Mouse (Mus musculus) ES-E14 (cell line): Measurements from ENCODE around the gene Clic4. TPM values are rescaled to one million over a fixed set of nuclear protein-coding genes. Genes with fewer than 3 reads are reported as not detected.

Source experiments
- DNase-seq: peaks from one replicate; pipeline ENCODE4 v3.0.0-alpha.2; 2013; ENCODE audit warnings: low read depth, low spot score
- H3K27ac ChIP-seq: 2 replicates; pipeline ENCODE4 v1.5.1; 2012; ENCODE audit warnings: low read depth, mild to moderate bottlenecking, low read length, moderate library complexity, mixed read lengths; ENCODE audit not compliant: poor library complexity, insufficient read depth, severe bottlenecking
- H3K36me3 ChIP-seq: 2 replicates; pipeline ENCODE4 v1.6.1; 2012; ENCODE audit warnings: mild to moderate bottlenecking, low read length, moderate library complexity, mixed read lengths; ENCODE audit not compliant: control insufficient read depth, poor library complexity, insufficient read depth, severe bottlenecking
- H3K4me1 ChIP-seq, 2 experiments: fragments of 150-350 bp in 1 of 2; sonication (generic) in 1 of 2; 2 replicates each; pipeline ENCODE4 v1.6.1; 2012; ENCODE audit warnings: low read length in 2 of 2, mild to moderate bottlenecking in 1 of 2, mixed read lengths in 1 of 2; ENCODE audit not compliant: control insufficient read depth in 2 of 2, insufficient read depth in 2 of 2, poor library complexity in 1 of 2
- H3K4me3 ChIP-seq, 2 experiments: fragments of 150-350 bp in 1 of 2; sonication (generic) in 1 of 2; 2 replicates each; pipeline ENCODE4 v1.5.1; 2012; ENCODE audit warnings: low read length in 2 of 2, low read depth in 1 of 2, mild to moderate bottlenecking in 1 of 2, mixed read lengths in 1 of 2; ENCODE audit not compliant: insufficient read depth in 1 of 2, poor library complexity in 1 of 2, severe bottlenecking in 1 of 2
- H3K9ac ChIP-seq: 2 replicates; pipeline ENCODE4 v1.6.1; 2012; ENCODE audit warnings: low read depth, mild to moderate bottlenecking, low read length, mixed read lengths; ENCODE audit not compliant: poor library complexity, insufficient read depth, severe bottlenecking
- H3K9me3 ChIP-seq: fragments of 150-350 bp; sonication (generic); 2 replicates; pipeline ENCODE4 v1.6.1; 2012; ENCODE audit warnings: low read depth, mild to moderate bottlenecking, low read length; ENCODE audit not compliant: control insufficient read depth, insufficient read depth
- CHD2 ChIP-seq: IDR thresholded peaks from 2 replicates; pipeline ENCODE4 v1.6.1; 2014; ENCODE audit warnings: mild to moderate bottlenecking, low read depth, low read length, inconsistent platforms
- HCFC1 ChIP-seq: IDR thresholded peaks from 2 replicates; pipeline ENCODE4 v1.6.1; 2012; ENCODE audit warnings: low read length, inconsistent platforms, borderline replicate concordance; ENCODE audit not compliant: insufficient read depth
- MAFK ChIP-seq: IDR thresholded peaks from 2 replicates; pipeline ENCODE4 v1.6.1; 2014; ENCODE audit warnings: mild to moderate bottlenecking, low read depth, low read length, inconsistent platforms; ENCODE audit not compliant: insufficient read depth
- ZC3H11A ChIP-seq: IDR thresholded peaks from 2 replicates; pipeline ENCODE4 v1.6.1; 2012; ENCODE audit warnings: low read depth, mild to moderate bottlenecking, inconsistent platforms, low read length, borderline replicate concordance
- ZNF384 ChIP-seq: IDR thresholded peaks from 2 replicates; pipeline ENCODE4 v1.6.1; 2012; ENCODE audit warnings: low read depth, low read length, inconsistent platforms
- in situ Hi-C, 2 experiments: fragments of 600-800 bp; cut with MboI; formaldehyde crosslinking; loops; one replicate each; pipeline ENCODE4 v1.15.1; 2025; ENCODE audit warnings: low sequenced_read_pairs in 2 of 2, inconsistent platforms in 1 of 2; ENCODE audit not compliant: unreplicated experiment in 2 of 2
- total RNA-seq: library from RNA; depleted of rRNA; stranded (reverse); fragments of 300-350 nt; gene quantifications from 2 replicates; pipeline ENCODE4 v1.2.3, GENCODE M21; 2012

Gene Clic4
- total RNA-seq, 1 experiment, result 69.3 TPM

DNA sequence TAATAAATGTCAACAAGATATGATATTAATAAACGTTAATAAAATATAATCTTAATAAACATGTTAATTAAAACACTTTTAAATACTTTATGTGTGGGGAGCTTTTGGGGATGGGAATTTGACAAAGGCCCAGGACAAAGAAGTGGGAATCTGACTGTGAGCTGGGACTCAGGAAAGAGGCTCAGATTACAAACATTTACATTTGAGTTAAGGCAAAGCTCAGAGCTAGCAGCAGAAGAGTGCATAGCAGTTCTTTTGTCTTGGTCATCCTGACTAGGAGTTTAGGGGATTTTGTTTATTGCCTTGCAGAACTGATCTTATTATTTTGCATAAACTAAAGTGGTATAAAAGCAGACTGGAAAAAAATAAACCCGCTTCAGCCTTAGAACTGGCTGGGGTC lies 20.8 kb downstream of the Clic4 start:
- no peak for DNase-seq
- TF ChIP-seq ZNF384 (no peak), CHD2 (no peak), ZC3H11A (no peak), HCFC1 (no peak)
- peak overlapping the region; percentile 22; the same call in 1 of the 2 replicates for H3K27ac ChIP-seq
- no peaks in the 10 kb centered on the region for H3K9me3 ChIP-seq
- peaks cover 19 to 35% of the 10 kb centered on the region in 2 experiments for H3K4me1 ChIP-seq
- in situ Hi-C loops, result no loop called here
- H3K4me3 ChIP-seq, result no peak overlapping the region
- H3K9ac ChIP-seq, result no peak overlapping the region
- no peaks in the 10 kb centered on the region for H3K36me3 ChIP-seq

DNA sequence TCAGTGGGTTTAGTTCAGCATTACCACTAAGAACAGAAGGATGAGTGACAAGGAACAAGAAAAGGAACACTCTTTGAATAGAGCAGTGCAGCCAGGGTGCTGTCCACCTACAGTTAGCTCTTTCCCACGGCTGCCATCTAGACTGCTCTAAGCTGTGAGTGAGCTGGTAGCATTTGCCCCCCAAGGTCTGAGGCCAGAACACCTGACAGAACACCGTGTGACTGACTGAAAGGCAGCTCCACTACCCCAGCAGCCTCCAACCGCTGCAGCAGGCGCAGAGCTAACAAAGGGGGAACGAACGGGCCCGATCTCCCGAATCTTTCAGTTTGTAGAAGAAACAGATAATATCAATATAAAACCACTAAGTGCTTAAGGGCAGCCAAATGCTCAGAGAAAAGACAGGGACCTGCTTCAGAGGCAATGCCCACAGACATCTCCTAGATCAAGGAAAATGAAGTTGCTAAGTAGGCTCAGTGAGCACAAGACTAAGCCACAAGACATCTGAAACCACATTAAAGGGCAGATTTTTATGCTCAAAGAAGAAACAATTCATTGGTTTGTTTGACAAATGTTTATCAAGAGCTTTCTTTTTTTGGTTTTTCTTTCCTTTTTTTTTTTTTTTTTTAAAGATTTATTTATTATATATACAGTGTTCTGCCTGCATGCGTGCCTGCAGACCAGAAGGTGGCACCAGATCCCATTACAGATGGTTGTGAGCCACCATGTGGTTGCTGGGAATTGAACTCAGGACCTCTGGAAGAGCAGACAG lies 24.2 kb downstream of the Clic4 start:
- Histone ChIP-seq H3K4me1 (peaks cover 24 to 26% of the 10 kb centered on the region in 2 experiments), H3K9ac (no peak overlapping the region), H3K36me3 (no peaks in the 10 kb centered on the region), H3K9me3 (no peaks in the 10 kb centered on the region), H3K4me3 (no peak overlapping the region), H3K27ac (no peak overlapping the region)
- in situ Hi-C loops, result no loop called here
- no peak for TF ChIP-seq ZC3H11A
- peak; percentile 57; the same call in 1 of the 2 replicates for TF ChIP-seq ZNF384
- TF ChIP-seq MAFK, result no peak
- no peak for TF ChIP-seq HCFC1
- TF ChIP-seq CHD2, result no peak
- DNase-seq, result no peak

DNA sequence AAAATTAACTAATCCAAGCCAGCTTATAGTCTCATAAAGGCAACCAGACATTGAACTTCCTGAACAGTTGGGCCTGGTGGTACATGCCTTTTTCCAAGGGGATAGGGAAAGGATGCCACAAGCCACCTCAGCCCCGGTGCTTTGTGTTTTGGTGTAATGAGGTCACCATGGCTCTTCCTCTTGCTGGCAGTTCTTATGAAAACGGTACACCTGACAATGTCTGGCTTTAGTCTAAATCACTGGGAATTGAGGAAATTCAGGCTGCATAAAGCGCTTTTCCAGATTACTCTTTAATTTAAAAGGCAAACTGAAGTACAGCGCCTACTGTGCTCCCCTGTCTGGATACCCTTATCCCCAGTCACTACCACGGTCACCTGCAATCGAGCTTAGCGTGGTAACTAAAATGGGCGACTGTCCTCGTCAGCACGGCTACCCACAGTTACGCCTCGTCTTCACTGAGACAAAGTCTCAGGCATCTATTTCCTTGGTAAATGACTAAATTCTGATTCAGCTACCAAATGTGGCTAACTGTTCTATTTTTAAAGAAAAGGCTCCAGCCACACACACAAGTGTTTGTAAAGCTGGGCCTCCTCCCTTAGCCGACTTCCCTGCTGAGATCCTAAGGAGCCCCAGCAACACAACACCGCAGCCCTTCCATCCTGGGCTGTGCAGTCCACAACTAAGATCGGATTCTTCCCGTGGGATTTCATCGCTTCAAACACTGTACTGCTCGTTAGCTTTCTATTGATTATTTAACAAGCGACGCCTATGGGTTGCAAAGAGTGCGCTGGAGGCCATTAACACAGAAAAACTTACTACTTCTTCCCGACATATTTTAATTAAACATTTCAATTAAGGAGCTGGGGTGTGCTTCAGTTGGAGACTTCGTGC lies 25.5 kb downstream of the Clic4 start:
- Histone ChIP-seq H3K4me3 (no peak overlapping the region), H3K9me3 (no peaks in the 10 kb centered on the region), H3K9ac (no peak overlapping the region), H3K27ac (no peak overlapping the region; the same call in 1 of the 2 replicates), H3K4me1 (peaks cover 22 to 24% of the 10 kb centered on the region in 2 experiments), H3K36me3 (no peaks in the 10 kb centered on the region)
- TF ChIP-seq MAFK (no peak), CHD2 (no peak), HCFC1 (no peak), ZNF384 (no peak), ZC3H11A (no peak)
- in situ Hi-C loops, result no loop called here
- DNase-seq, result no peak

DNA sequence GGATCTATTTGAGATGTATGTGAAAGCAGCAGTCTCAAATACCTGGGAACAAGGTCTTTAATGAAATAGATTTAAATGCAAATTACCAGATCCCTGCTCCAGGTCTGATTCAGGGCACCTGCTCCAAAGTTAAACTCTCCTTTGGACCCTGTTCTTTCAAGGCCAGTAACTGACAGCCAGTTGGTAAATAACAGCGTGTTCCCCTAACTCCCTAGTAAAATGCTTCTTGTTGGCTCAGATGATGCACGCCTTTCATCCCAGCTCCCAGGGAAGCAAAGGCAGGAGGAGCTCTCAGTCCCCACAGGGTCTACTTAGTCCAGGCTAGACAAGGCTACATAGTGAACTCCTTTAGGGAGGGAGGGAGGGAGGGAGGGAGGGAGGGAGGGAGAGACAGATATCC lies 26.2 kb downstream of the Clic4 start:
- Histone ChIP-seq H3K4me3 (no peak overlapping the region), H3K36me3 (no peaks in the 10 kb centered on the region), H3K9ac (no peak overlapping the region), H3K27ac (no peak overlapping the region), H3K4me1 (peaks cover 21 to 27% of the 10 kb centered on the region in 2 experiments), H3K9me3 (no peaks in the 10 kb centered on the region)
- DNase-seq, result no peak
- TF ChIP-seq ZNF384 (no peak), ZC3H11A (no peak), CHD2 (no peak), MAFK (no peak)
- in situ Hi-C loops, result no loop called here
